Mouse (Mus musculus): Measurements from ENCODE around the gene Nat9. TPM values are rescaled to one million over a fixed set of nuclear protein-coding genes. Genes with fewer than 3 reads are reported as not detected.
A peak's percentile ranks its signal among the peaks of the same experiment; 100 is the strongest.

Gene Nat9
- polyA plus RNA-seq, 1 experiment from 2014 or later: 13.7 TPM

DNA sequence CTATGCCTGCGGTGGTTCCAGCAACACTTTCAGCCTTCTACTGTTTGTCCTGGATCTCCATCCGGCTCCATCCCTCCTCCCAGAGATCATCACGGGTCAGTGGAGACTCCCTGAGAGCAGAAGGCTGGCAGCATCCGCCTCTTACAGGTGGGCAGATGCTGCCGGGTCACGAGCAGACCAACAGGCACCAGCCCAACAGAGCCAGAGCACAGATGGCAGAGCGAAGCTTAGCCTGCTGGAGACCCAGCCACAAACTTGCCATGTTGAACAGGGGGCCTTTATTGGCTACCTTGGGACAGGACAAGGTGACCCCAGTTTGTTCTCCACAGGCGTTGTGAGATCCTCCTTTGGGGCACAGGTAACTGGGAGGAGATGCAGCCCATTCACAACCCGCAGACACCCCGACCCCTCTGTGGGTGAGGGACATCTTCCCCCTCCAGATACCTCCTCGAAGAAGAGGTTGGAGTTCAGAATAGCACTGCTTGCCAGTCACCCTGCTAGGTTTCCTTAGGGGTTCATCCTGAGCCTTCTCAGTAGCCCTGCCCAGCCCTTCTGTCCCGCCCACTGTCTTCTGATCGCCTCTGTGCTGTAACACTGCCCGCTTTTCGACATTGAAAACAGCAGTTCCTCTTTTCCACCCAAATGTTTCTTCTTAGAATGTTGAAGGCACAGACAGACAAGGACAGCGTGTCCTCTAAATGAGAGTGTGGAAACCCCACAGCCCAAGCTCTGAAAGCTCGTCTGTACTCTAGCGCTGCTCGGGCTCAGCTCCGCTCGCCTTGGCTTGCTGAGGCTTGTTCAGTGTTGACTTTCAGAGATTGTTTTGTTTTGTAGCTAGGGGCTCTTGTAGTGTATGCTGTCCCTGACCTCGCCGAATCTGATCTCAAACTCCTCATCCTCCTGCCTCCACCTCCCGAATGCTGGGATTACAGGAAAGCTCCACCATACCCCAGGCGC is 21.4 kb upstream of the Nat9 start:
- WGBS (ENCODE audit: insufficient replicate concordance): 76% methylated on average over 25 of the region's 25 CpGs
- Histone ChIP-seq H3K9me3 (replicated peaks; ENCODE audit: control insufficient read depth, low read length) (no peaks in the 10 kb centered on the region), H3K4me3 (ENCODE audit: low read depth, low read length) (no peak overlapping the region), H3K27me3 (ENCODE audit: control insufficient read depth, insufficient read depth, low read length) (peaks cover 8% of the 10 kb centered on the region; the same call in 1 of the 2 replicates), H3K27ac (ENCODE audit: low read depth, low read length) (no peak overlapping the region), H3K4me2 (no peak overlapping the region), H3K9ac (ENCODE audit: low read depth, low read length) (0 out of 2 replicates have a peak overlapping the region, but pooled peaks have one; percentile 22), H3K4me1 (ENCODE audit: control insufficient read depth, insufficient read depth, low read length) (peaks cover 22% of the 10 kb centered on the region), H3K36me3 (ENCODE audit: control insufficient read depth, insufficient read depth, low read length) (no peaks in the 10 kb centered on the region)
- no peak for ATAC-seq (replicated peaks; ENCODE audit: insufficient number of reproducible peaks, low FRiP score, low TSS enrichment)

- Histone ChIP-seq H3K4me1 (ENCODE audit: control insufficient read depth, insufficient read depth, low read length) (peaks cover 22% of the 10 kb centered on the region), H3K36me3 (ENCODE audit: control insufficient read depth, insufficient read depth, low read length) (no peaks in the 10 kb centered on the region), H3K9ac (ENCODE audit: low read depth, low read length) (no peak overlapping the region), H3K4me2 (no peak overlapping the region), H3K27me3 (ENCODE audit: control insufficient read depth, insufficient read depth, low read length) (peaks cover 6% of the 10 kb centered on the region), H3K4me3 (ENCODE audit: low read depth, low read length) (no peak overlapping the region), H3K9me3 (replicated peaks; ENCODE audit: control insufficient read depth, low read length) (no peaks in the 10 kb centered on the region), H3K27ac (ENCODE audit: low read depth, low read length) (no peak overlapping the region)
- no peak for ATAC-seq (replicated peaks; ENCODE audit: insufficient number of reproducible peaks, low FRiP score, low TSS enrichment)
- 77% methylated on average over 12 of the region's 12 CpGs for WGBS (ENCODE audit: insufficient replicate concordance)
Observed at GRCm38 (mm10) chr11:115208126-115208525, 20.5 kb upstream of the Nat9 start.

- Histone ChIP-seq H3K9me3 (replicated peaks; ENCODE audit: control insufficient read depth, low read length) (no peaks in the 10 kb centered on the region), H3K27ac (ENCODE audit: low read depth, low read length) (no peak overlapping the region), H3K27me3 (ENCODE audit: control insufficient read depth, insufficient read depth, low read length) (peaks cover 3% of the 10 kb centered on the region), H3K4me3 (ENCODE audit: low read depth, low read length) (no peak overlapping the region), H3K4me1 (ENCODE audit: control insufficient read depth, insufficient read depth, low read length) (no peaks in the 10 kb centered on the region), H3K4me2 (no peak overlapping the region), H3K36me3 (ENCODE audit: control insufficient read depth, insufficient read depth, low read length) (0 out of 2 replicates have a peak, but pooled peaks cover 3% of the 10 kb centered on the region), H3K9ac (ENCODE audit: low read depth, low read length) (no peak overlapping the region)
- ATAC-seq (replicated peaks; ENCODE audit: insufficient number of reproducible peaks, low FRiP score, low TSS enrichment): no peak
- 90% methylated on average over 9 of the region's 9 CpGs for WGBS (ENCODE audit: insufficient replicate concordance)
Observed at GRCm38 (mm10) chr11:115202756-115203155, 15.1 kb upstream of the Nat9 start.

GRCm38 (mm10) chr11:115202316-115202715 is 14.7 kb upstream of the Nat9 start:
- Histone ChIP-seq H3K27ac (ENCODE audit: low read depth, low read length) (no peak overlapping the region), H3K9me3 (replicated peaks; ENCODE audit: control insufficient read depth, low read length) (no peaks in the 10 kb centered on the region), H3K4me3 (ENCODE audit: low read depth, low read length) (no peak overlapping the region), H3K4me2 (no peak overlapping the region), H3K9ac (ENCODE audit: low read depth, low read length) (no peak overlapping the region), H3K27me3 (ENCODE audit: control insufficient read depth, insufficient read depth, low read length) (peaks cover under 1% of the 10 kb centered on the region), H3K36me3 (ENCODE audit: control insufficient read depth, insufficient read depth, low read length) (0 out of 2 replicates have a peak, but pooled peaks cover 3% of the 10 kb centered on the region), H3K4me1 (ENCODE audit: control insufficient read depth, insufficient read depth, low read length) (no peaks in the 10 kb centered on the region; the same call in 1 of the 2 replicates)
- ATAC-seq (replicated peaks; ENCODE audit: insufficient number of reproducible peaks, low FRiP score, low TSS enrichment): no peak; the same call in 1 of the 2 replicates
- WGBS (ENCODE audit: insufficient replicate concordance): 14% methylated on average over 12 of the region's 12 CpGs

DNA sequence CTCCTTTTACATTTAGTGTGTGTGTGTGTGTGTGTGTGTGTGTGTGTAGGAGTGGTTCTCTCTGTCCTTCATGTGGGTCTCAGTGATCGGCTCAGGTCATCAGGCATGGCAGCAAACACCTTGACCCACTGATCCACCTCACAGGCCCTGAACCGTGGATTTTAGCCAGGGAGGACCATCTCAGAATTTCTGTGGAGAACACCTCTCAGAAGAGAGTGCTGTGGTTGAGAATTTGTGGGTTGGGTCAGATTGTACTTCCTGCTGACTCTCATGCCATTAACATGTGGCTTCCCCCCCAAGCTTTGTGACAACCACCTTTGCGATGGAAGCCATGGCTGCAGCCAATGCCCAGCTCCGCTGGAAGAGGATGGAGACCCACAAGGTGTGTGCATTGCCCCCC is 12.9 kb upstream of the Nat9 start:
- Histone ChIP-seq H3K9me3 (replicated peaks; ENCODE audit: control insufficient read depth, low read length) (no peaks in the 10 kb centered on the region), H3K36me3 (ENCODE audit: control insufficient read depth, insufficient read depth, low read length) (0 out of 2 replicates have a peak, but pooled peaks cover 3% of the 10 kb centered on the region), H3K4me3 (ENCODE audit: low read depth, low read length) (no peak overlapping the region), H3K27me3 (ENCODE audit: control insufficient read depth, insufficient read depth, low read length) (no peaks in the 10 kb centered on the region; the same call in 1 of the 2 replicates), H3K27ac (ENCODE audit: low read depth, low read length) (no peak overlapping the region), H3K4me2 (no peak overlapping the region), H3K9ac (ENCODE audit: low read depth, low read length) (no peak overlapping the region), H3K4me1 (ENCODE audit: control insufficient read depth, insufficient read depth, low read length) (peaks cover 3% of the 10 kb centered on the region)
- ATAC-seq (replicated peaks; ENCODE audit: insufficient number of reproducible peaks, low FRiP score, low TSS enrichment): no peak
- WGBS (ENCODE audit: insufficient replicate concordance): 92% methylated on average over 4 of the region's 4 CpGs

- 57% methylated on average over 12 of the region's 12 CpGs for WGBS (ENCODE audit: insufficient replicate concordance)
- ATAC-seq (replicated peaks; ENCODE audit: insufficient number of reproducible peaks, low FRiP score, low TSS enrichment): no peak
- 0 out of 2 replicates have a peak, but pooled peaks cover 3% of the 10 kb centered on the region for H3K36me3 ChIP-seq (ENCODE audit: control insufficient read depth, insufficient read depth, low read length)
- no peak overlapping the region for H3K4me3 ChIP-seq (ENCODE audit: low read depth, low read length)
- H3K27ac ChIP-seq (ENCODE audit: low read depth, low read length): no peak overlapping the region
- H3K4me1 ChIP-seq (ENCODE audit: control insufficient read depth, insufficient read depth, low read length): peaks cover 6% of the 10 kb centered on the region
- no peaks in the 10 kb centered on the region for H3K9me3 ChIP-seq (replicated peaks; ENCODE audit: control insufficient read depth, low read length)
- no peaks in the 10 kb centered on the region; the same call in 1 of the 2 replicates for H3K27me3 ChIP-seq (ENCODE audit: control insufficient read depth, insufficient read depth, low read length)
- H3K4me2 ChIP-seq: no peak overlapping the region
- no peak overlapping the region for H3K9ac ChIP-seq (ENCODE audit: low read depth, low read length)
Observed at GRCm38 (mm10) chr11:115198932-115199384, 11.3 kb upstream of the Nat9 start.

GRCm38 (mm10) chr11:115197558-115197957 is 9.9 kb upstream of the Nat9 start:
- WGBS (ENCODE audit: insufficient replicate concordance): 57% methylated on average over 8 of the region's 8 CpGs

GRCm38 (mm10) chr11:115195933-115196332 is 8.3 kb upstream of the Nat9 start:
- H3K9me3 ChIP-seq (replicated peaks; ENCODE audit: control insufficient read depth, low read length): no peaks in the 10 kb centered on the region
- no peak for ATAC-seq (replicated peaks; ENCODE audit: insufficient number of reproducible peaks, low FRiP score, low TSS enrichment)
- no peak overlapping the region for H3K27ac ChIP-seq (ENCODE audit: low read depth, low read length)
- H3K9ac ChIP-seq (ENCODE audit: low read depth, low read length): no peak overlapping the region
- H3K36me3 ChIP-seq (ENCODE audit: control insufficient read depth, insufficient read depth, low read length): no peaks in the 10 kb centered on the region
- H3K4me3 ChIP-seq (ENCODE audit: low read depth, low read length): no peak overlapping the region
- 10% methylated on average over 5 of the region's 5 CpGs for WGBS (ENCODE audit: insufficient replicate concordance)
- no peak overlapping the region for H3K4me2 ChIP-seq
- no peaks in the 10 kb centered on the region for H3K27me3 ChIP-seq (ENCODE audit: control insufficient read depth, insufficient read depth, low read length)
- H3K4me1 ChIP-seq (ENCODE audit: control insufficient read depth, insufficient read depth, low read length): peaks cover 11% of the 10 kb centered on the region

More at GRCm38 (mm10) chr11:115197558-115197957, 9.9 kb upstream of the Nat9 start:
- no peaks in the 10 kb centered on the region for H3K27me3 ChIP-seq (ENCODE audit: control insufficient read depth, insufficient read depth, low read length)
- H3K4me2 ChIP-seq: no peak overlapping the region
- H3K27ac ChIP-seq (ENCODE audit: low read depth, low read length): no peak overlapping the region
- no peak for ATAC-seq (replicated peaks; ENCODE audit: insufficient number of reproducible peaks, low FRiP score, low TSS enrichment)
- H3K4me1 ChIP-seq (ENCODE audit: control insufficient read depth, insufficient read depth, low read length): peaks cover 6% of the 10 kb centered on the region
- 0 out of 2 replicates have a peak, but pooled peaks cover 3% of the 10 kb centered on the region for H3K36me3 ChIP-seq (ENCODE audit: control insufficient read depth, insufficient read depth, low read length)
- no peak overlapping the region for H3K4me3 ChIP-seq (ENCODE audit: low read depth, low read length)
- no peak overlapping the region for H3K9ac ChIP-seq (ENCODE audit: low read depth, low read length)
- no peaks in the 10 kb centered on the region for H3K9me3 ChIP-seq (replicated peaks; ENCODE audit: control insufficient read depth, low read length)
